Mouse (Mus musculus): ENCODE measurements around the gene Gm5416.
"Not testable (repeated sequence)": the region's sequence is repeated elsewhere in the genome, so short reads cannot be mapped to it uniquely, and the experiment has no call there.

Gm5416 gene

GRCm38 (mm10) chr16:36209967-36210453 is at the start of gene Gm5416:
Gene Gm5416 (plus strand): TSS chr16:36210403.
- DNase-seq (ENCODE audit: low read depth, low spot score) = no peak

GRCm38 (mm10) chr16:36167841-36168240 is 42.4 kb upstream of the Gm5416 start:
- DNase-seq (ENCODE audit: low read depth, low spot score) = not testable (repeated sequence)

GRCm38 (mm10) chr16:36176108-36176507 is 34.1 kb upstream of the Gm5416 start:
- no peak for DNase-seq (ENCODE audit: low read depth, low spot score)

- no peak for DNase-seq (ENCODE audit: low read depth, low spot score)
Observed at GRCm38 (mm10) chr16:36179910-36180309, 30.3 kb upstream of the Gm5416 start.

GRCm38 (mm10) chr16:36183912-36184311 is 26.3 kb upstream of the Gm5416 start, which contains the start of gene Gm5483:
Gene Gm5483 (plus strand): TSS chr16:36184212.
- DNase-seq (ENCODE audit: low read depth, low spot score) = not testable (repeated sequence)

- no peak for DNase-seq (ENCODE audit: low read depth, low spot score)
Observed at GRCm38 (mm10) chr16:36199226-36199625, 11.0 kb upstream of the Gm5416 start.

GRCm38 (mm10) chr16:36203846-36204245 is 6.4 kb upstream of the Gm5416 start:
- DNase-seq (ENCODE audit: low read depth, low spot score) = no peak

- DNase-seq (ENCODE audit: low read depth, low spot score) = not testable (repeated sequence)
Observed at GRCm38 (mm10) chr16:36205684-36206083, 4.5 kb upstream of the Gm5416 start.

GRCm38 (mm10) chr16:36221168-36221567 is 11.0 kb downstream of the Gm5416 start, which contains the start of gene 2010005H15Rik:
Gene 2010005H15Rik (plus strand): TSS chr16:36221468.
- DNase-seq (ENCODE audit: low read depth, low spot score) = not testable (repeated sequence)

GRCm38 (mm10) chr16:36260585-36260984 is 50.4 kb downstream of the Gm5416 start:
- not testable (repeated sequence) for DNase-seq (ENCODE audit: low read depth, low spot score)
